Mouse (Mus musculus): ENCODE results near the gene Cdipt. TPM values are rescaled to one million over a fixed set of nuclear protein-coding genes. Genes with fewer than 3 reads are reported as not detected.

The Cdipt gene
- total and polyA plus RNA-seq, 2 experiments from 2014 or later = 142 to 244 TPM

- Histone ChIP-seq H3K9ac (replicated peaks; ENCODE audit: low read length, poor library complexity, severe bottlenecking) (peak within 1 kb of the TSS; percentile 99), H3K4me3 (ENCODE audit: low read depth, low read length) (peak within 1 kb of the TSS; percentile 100), H3K4me2 (ENCODE audit: low read depth, low read length, poor library complexity, severe bottlenecking) (peak within 1 kb of the TSS; percentile 90), H3K36me3 (ENCODE audit: insufficient read depth, low read length) (peaks cover 29% of the 10 kb centered on the region), H3K27me3 (ENCODE audit: insufficient read depth, low read length) (no peaks in the 10 kb centered on the region), H3K9me3 (ENCODE audit: low read length) (no peaks in the 10 kb centered on the region), H3K27ac (ENCODE audit: low read depth, low read length) (peak within 1 kb of the TSS; percentile 93), H3K4me1 (ENCODE audit: insufficient read depth, low read length) (peaks cover 6% of the 10 kb centered on the region; the same call in 1 of the 2 replicates)
- ATAC-seq (ENCODE audit: low FRiP score) (peak; percentile 95), DNase-seq (ENCODE audit: low spot score) (peak; percentile 98)
- under 1% methylated on average over 54 of the region's 55 CpGs for WGBS
- peak; percentile 99 for TF ChIP-seq CTCF (IDR thresholded peaks at IDR 0.05)
Observed at GRCm38 (mm10) chr7:126975950-126976866, 494 bp downstream of the Cdipt start, which contains the start of gene Cdiptos. Gene Cdiptos (minus strand): TSS chr7:126976098.

GRCm38 (mm10) chr7:126976878-126977459 lies 1.3 kb downstream of the Cdipt start:
- Histone ChIP-seq H3K36me3 (ENCODE audit: insufficient read depth, low read length) (peaks cover 31% of the 10 kb centered on the region), H3K9me3 (ENCODE audit: low read length) (no peaks in the 10 kb centered on the region), H3K27me3 (ENCODE audit: insufficient read depth, low read length) (no peaks in the 10 kb centered on the region), H3K4me1 (ENCODE audit: insufficient read depth, low read length) (peaks cover 6% of the 10 kb centered on the region; the same call in 1 of the 2 replicates), H3K9ac (replicated peaks; ENCODE audit: low read length, poor library complexity, severe bottlenecking) (peak overlapping the region; percentile 99), H3K27ac (ENCODE audit: low read depth, low read length) (peak overlapping the region; percentile 93), H3K4me2 (ENCODE audit: low read depth, low read length, poor library complexity, severe bottlenecking) (peak overlapping the region; percentile 90), H3K4me3 (ENCODE audit: low read depth, low read length) (peak overlapping the region; percentile 100)
- no peak for DNase-seq (ENCODE audit: low spot score)
- TF ChIP-seq CTCF (IDR thresholded peaks at IDR 0.05) = no peak
- WGBS = 28% methylated on average over 14 of the region's 14 CpGs
- ATAC-seq (ENCODE audit: low FRiP score) = peak; percentile 9; the same call in 1 of the 2 replicates

GRCm38 (mm10) chr7:126978841-126979240 lies 3.1 kb downstream of the Cdipt start:
- no peaks in the 10 kb centered on the region for H3K9me3 ChIP-seq (ENCODE audit: low read length)
- H3K9ac ChIP-seq (replicated peaks; ENCODE audit: low read length, poor library complexity, severe bottlenecking) = no peak overlapping the region
- H3K27me3 ChIP-seq (ENCODE audit: insufficient read depth, low read length) = no peaks in the 10 kb centered on the region
- TF ChIP-seq CTCF (IDR thresholded peaks at IDR 0.05) = no peak
- DNase-seq (ENCODE audit: low spot score) (no peak), ATAC-seq (ENCODE audit: low FRiP score) (no peak)
- no peak overlapping the region for H3K4me2 ChIP-seq (ENCODE audit: low read depth, low read length, poor library complexity, severe bottlenecking)
- H3K36me3 ChIP-seq (ENCODE audit: insufficient read depth, low read length) = peaks cover 28% of the 10 kb centered on the region
- no peak overlapping the region for H3K27ac ChIP-seq (ENCODE audit: low read depth, low read length)
- H3K4me1 ChIP-seq (ENCODE audit: insufficient read depth, low read length) = peaks cover 6% of the 10 kb centered on the region; the same call in 1 of the 2 replicates
- no peak overlapping the region for H3K4me3 ChIP-seq (ENCODE audit: low read depth, low read length)
- 92% methylated on average over 6 of the region's 6 CpGs for WGBS

GRCm38 (mm10) chr7:126981601-126982000 lies 5.9 kb downstream of the Cdipt start:
- no peak for DNase-seq (ENCODE audit: low spot score)
- Histone ChIP-seq H3K4me2 (ENCODE audit: low read depth, low read length, poor library complexity, severe bottlenecking) (no peak overlapping the region), H3K4me1 (ENCODE audit: insufficient read depth, low read length) (peaks cover 6% of the 10 kb centered on the region; the same call in 1 of the 2 replicates), H3K36me3 (ENCODE audit: insufficient read depth, low read length) (peaks cover 28% of the 10 kb centered on the region), H3K27me3 (ENCODE audit: insufficient read depth, low read length) (no peaks in the 10 kb centered on the region), H3K9me3 (ENCODE audit: low read length) (no peaks in the 10 kb centered on the region), H3K27ac (ENCODE audit: low read depth, low read length) (no peak overlapping the region), H3K9ac (replicated peaks; ENCODE audit: low read length, poor library complexity, severe bottlenecking) (no peak overlapping the region), H3K4me3 (ENCODE audit: low read depth, low read length) (no peak overlapping the region)
- no peak for ATAC-seq (ENCODE audit: low FRiP score)
- TF ChIP-seq CTCF (IDR thresholded peaks at IDR 0.05) = no peak
- 100% methylated on average over 2 of the region's 2 CpGs for WGBS

GRCm38 (mm10) chr7:126982054-126982453 lies 6.3 kb downstream of the Cdipt start:
- Histone ChIP-seq H3K36me3 (ENCODE audit: insufficient read depth, low read length) (peaks cover 28% of the 10 kb centered on the region), H3K4me1 (ENCODE audit: insufficient read depth, low read length) (peaks cover 1% of the 10 kb centered on the region; the same call in 1 of the 2 replicates), H3K9me3 (ENCODE audit: low read length) (no peaks in the 10 kb centered on the region), H3K27ac (ENCODE audit: low read depth, low read length) (no peak overlapping the region), H3K27me3 (ENCODE audit: insufficient read depth, low read length) (no peaks in the 10 kb centered on the region), H3K4me3 (ENCODE audit: low read depth, low read length) (no peak overlapping the region), H3K9ac (replicated peaks; ENCODE audit: low read length, poor library complexity, severe bottlenecking) (no peak overlapping the region), H3K4me2 (ENCODE audit: low read depth, low read length, poor library complexity, severe bottlenecking) (no peak overlapping the region)
- 91% methylated on average over 4 of the region's 4 CpGs for WGBS
- DNase-seq (ENCODE audit: low spot score) (no peak), ATAC-seq (ENCODE audit: low FRiP score) (no peak)
- TF ChIP-seq CTCF (IDR thresholded peaks at IDR 0.05) = no peak

- Histone ChIP-seq H3K4me1 (ENCODE audit: insufficient read depth, low read length) (no peaks in the 10 kb centered on the region), H3K27ac (ENCODE audit: low read depth, low read length) (no peak overlapping the region), H3K4me2 (ENCODE audit: low read depth, low read length, poor library complexity, severe bottlenecking) (no peak overlapping the region), H3K9me3 (ENCODE audit: low read length) (no peaks in the 10 kb centered on the region), H3K27me3 (ENCODE audit: insufficient read depth, low read length) (no peaks in the 10 kb centered on the region), H3K4me3 (ENCODE audit: low read depth, low read length) (no peak overlapping the region), H3K9ac (replicated peaks; ENCODE audit: low read length, poor library complexity, severe bottlenecking) (no peak overlapping the region), H3K36me3 (ENCODE audit: insufficient read depth, low read length) (peaks cover 28% of the 10 kb centered on the region)
- no peak for ATAC-seq (ENCODE audit: low FRiP score)
- no peak for TF ChIP-seq CTCF (IDR thresholded peaks at IDR 0.05)
- DNase-seq (ENCODE audit: low spot score) = no peak
- 80% methylated on average over 7 of the region's 7 CpGs for WGBS
Observed at GRCm38 (mm10) chr7:126983113-126983512, 7.4 kb downstream of the Cdipt start.
